Mouse (Mus musculus) left cerebral cortex, postnatal 14 days (tissue): ENCODE measurements around the gene Avpi1. TPM values are rescaled to one million over a fixed set of nuclear protein-coding genes. Genes with fewer than 3 reads are reported as not detected.
"Not testable (repeated sequence)": the region's sequence is repeated elsewhere in the genome, so short reads cannot be mapped to it uniquely, and the experiment has no call there.

Experiments used
- DNase-seq, 2 experiments: peaks; one replicate each; pipeline ENCODE4 v3.0.0; 2021 to 2022; ENCODE audit warnings: low spot score in 2 of 2, mixed read lengths in 1 of 2
- intact Hi-C: fragments of 180-260 bp; cut with DNase I; formaldehyde crosslinking; loops from one replicate; pipeline ENCODE4 v1.15.1; 2025
- total RNA-seq, 2 experiments: library from RNA; stranded (reverse); gene quantifications; 2 replicates each; pipeline ENCODE4 v1.2.3; 2021

The Avpi1 gene
- total RNA-seq, 2 experiments from 2014 or later = 28.8 to 29.0 TPM

DNA sequence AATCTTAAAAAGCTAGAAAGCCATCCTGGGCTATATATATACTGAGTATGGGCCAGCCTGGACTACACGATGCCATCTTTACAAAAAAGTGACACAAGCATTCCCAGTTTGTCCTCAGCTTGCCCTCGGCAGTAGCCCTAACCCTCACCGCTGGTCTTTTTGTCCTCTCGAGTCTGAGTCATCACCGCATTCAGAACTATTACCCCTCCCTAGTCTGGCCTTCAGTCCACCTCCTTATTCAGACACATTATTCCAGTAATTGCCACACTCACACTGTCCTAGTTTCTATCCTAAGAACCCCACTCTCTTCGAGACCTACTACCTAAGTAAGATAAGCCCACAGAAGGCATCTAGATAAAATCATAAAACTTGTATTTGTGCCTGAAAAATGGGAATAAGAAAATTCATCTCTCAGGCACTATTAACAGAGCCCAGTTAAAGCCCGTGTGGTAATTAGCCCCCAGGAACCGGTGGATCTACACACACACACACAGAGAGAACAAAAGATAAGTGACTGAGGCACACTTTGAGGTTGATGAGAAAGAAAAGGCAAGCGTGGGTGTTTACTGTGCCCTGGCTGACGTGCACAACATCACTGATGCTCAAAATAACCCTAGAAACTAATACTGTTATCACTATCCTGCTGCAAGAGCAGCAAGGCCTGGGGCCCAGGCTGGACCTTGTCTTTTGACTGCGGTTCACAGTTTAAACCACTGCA, 3.2 kb downstream of the Avpi1 start:
- no peak for DNase-seq
- intact Hi-C loops = no loop called here

DNA sequence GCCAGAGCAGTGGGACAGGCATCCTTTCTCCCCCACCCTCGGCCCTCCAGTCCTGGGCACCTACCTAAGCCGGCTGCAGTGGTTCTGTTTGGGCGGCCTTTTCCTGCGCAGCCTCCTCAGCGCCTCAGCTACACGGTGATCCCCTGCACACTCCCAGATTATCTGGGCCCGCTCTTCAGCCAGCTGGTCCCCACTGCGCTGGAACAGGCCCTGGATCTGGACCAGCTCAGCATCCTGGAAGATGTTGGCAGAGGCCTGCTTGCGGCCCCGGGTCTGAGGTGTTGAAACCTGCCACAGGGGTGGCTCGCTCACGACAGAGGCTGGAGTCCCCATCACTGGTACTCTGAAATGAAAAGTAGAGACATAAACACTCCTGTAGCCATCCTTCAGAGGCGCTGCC, 4.2 kb downstream of the Avpi1 start:
- no peak for DNase-seq
- intact Hi-C loops = no loop called here

DNA sequence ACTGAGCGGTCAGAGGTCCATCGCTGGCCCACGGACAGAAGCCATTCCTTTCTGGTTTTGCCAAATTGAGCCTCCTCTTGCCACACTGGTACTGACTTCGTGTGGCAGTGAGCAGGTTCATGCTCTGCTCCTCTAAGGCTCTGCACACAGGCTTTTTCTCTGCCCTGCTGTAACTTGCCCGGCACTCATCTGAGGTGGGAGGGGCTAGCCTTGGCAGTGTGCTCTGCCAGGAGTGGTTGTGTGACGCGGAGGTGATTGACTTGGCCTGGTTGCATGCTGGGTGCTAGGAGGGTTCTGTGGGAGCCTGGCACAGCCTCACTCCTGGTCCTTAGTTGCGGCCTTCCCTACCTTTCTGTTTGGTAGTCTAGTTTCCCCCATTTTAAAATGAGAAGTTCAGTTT, 8.4 kb downstream of the Avpi1 start:
- no peak for DNase-seq
- intact Hi-C loops = no loop called here

DNA sequence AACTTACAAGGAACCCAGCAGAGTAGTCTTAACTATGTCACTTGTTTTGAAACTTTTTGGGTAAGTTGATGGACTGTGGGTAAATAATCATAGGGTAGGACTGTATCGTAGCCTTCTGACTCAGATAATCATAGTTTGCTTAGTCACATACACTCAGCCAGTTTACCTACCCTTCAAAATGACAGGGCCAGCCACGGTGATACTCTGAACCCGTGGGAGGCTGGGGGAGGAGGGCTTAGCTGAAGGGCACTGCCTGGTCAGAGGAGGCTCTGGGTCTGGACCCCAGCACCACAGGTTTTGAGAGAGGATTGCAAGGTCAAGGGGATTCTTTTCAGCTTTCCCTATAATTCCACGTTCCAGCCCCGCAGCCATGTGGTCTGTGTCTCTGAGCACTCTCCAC, 10.3 kb downstream of the Avpi1 start:
- intact Hi-C loops = no loop called here
- DNase-seq = no peak

DNA sequence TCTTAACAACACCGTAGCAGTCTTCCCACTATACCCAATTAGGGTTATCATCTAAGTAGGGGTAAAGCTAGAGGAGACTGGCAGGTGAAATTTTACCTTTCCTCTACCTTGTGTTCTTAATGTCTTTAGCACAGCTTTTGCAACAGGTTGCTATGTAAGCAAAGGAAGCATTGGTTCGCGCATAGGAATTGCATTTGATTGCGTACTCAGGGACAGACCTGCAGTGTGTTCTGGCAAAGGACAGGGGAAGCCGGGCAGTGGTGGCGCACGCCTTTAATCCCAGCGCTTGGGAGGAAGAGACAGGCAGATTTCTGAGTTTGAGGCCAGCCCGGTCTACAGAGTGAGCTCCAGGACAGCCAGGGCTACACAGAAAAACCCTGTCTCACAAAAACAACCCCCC, 10.7 kb downstream of the Avpi1 start:
- intact Hi-C loops = no loop called here
- no peak for DNase-seq

DNA sequence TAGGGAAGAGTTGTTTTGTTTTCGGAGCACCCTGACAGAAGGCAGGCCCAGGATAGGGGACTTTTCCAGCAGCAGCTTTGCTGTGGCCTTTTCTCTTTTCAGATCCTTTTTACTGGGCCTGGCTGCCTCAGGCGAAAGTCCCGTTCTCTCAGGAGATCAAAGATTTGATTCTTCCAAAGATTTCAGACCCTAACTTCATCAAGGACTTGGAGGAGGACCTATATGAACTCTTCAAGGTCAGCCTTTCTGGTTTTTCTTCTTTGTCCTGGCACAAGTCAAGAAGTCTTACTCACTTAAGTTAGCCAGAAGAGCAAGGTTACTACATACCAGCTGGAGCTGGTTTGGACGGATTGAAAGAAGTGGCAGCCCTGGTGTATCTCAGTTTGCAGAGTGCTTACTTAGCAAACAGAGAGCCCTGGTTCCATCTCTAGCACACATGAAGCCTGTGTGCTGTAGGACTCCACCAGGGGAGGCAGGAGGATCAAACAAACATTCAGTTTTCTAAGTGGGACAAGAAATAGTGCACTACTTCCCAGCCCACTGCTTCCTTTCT, 13.0 kb downstream of the Avpi1 start:
- intact Hi-C loops = no loop called here

DNA sequence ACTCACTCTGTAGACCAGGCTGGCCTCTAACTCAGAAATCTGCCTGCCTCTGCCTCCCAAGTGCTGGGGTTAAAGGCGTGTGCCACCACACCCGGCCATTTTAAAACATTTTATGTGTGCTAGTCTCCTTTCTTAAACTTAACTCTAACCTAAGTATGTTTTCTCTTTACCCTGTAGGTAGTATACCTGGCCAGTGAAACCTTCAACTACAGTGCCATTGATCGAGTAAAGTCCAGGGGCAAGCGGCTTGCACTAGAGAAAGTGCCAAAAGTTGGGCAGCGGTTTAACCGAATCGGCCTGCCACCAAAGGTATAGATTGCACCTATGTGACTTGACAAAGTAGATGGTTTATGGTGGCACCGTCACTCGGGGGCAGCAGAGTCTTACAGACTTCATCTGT, 24.2 kb downstream of the Avpi1 start:
- DNase-seq = no peak
- intact Hi-C loops = no loop called here

More for the DNA sequence above, 13.0 kb downstream of the Avpi1 start:
- DNase-seq = no peak

DNA sequence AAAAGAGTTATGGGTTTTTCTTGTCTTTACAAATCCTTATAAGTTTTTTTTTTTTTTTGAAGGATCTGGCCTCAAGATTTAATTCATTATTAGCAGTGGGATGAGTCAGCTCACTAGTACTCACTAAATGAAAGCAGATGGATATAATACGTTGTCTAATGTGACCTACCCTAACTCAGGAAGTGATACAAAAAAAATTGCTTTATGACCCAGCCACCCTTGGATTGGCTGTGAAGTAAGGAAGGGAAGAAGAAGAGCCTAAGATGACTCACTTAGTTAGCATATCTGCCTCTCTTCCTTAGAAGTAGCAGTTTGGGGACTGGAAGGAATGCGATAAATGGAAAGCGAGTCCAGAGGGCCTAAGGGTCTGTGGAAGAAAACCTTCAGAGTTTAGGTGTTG, 29.5 kb downstream of the Avpi1 start:
- DNase-seq = no peak
- intact Hi-C loops = no loop called here

DNA sequence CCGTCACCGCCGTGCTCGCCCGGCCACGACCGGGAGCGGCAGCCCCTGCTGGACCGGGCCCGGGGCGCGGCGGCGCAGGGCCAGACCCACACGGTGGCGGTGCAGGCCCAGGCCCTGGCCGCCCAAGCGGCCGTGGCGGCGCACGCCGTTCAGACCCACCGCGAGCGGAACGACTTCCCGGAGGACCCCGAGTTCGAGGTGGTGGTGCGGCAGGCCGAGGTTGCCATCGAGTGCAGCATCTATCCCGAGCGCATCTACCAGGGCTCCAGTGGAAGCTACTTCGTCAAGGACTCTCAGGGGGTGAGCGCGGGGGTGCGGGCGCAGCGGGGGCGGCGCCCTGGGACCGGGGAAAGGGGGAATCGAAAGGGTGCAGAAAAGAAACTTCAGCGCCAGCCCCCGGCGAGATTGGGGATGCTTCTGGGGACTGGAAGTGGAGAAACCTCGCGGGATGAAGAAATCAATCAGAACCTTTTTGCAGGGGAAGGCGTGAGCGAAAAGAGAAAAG, 38.2 kb downstream of the Avpi1 start:
- intact Hi-C loops = loop anchor here (2.0 to 5.0 kb wide), 2 partner anchors 38 to 77 kb away; partner anchors contain the start of gene Avpi1
- DNase-seq = peak; percentile 24 to 26

DNA sequence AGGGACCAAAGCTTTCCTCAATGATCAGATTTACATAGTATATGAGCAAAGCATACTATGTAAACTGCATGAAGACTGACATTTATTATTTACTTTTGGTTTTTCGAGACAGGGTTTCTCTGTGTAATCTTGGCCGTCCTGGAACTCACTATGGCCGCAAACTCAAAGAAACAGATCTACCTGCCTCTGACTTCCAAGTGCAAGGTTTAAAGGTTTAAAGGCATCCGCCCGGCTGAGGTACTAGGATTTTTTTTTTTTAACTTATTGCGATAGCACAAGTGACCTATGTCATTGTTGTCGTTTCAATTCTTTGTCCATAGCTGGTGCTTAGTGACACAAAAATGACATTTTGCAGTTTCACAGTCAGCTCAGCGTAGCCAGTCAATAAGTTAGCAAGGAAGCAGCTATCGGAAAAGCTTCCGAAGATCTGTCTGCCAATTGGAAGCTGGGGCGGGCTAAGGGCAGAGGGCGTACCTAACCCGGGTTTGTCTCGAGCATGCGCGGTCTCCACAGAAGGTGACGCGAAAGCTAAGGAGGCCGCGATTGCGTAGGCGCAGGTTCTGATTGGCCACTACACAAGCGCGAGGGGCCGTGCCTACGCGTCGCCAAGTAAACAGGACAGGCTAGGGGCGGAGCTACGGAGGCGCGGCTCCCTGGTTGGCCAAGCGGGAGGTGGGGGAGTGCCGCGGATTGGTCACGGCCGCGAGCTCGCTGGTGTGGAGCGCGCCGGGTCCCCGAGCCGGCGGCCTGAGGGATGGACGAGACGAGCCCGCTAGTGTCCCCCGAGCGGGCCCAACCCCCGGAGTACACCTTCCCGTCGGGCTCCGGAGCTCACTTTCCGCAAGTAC, 38.9 kb downstream of the Avpi1 start, which contains the start of gene Pi4k2a:
Pi4k2a (plus strand) TSS at position 723 of the 848 bp plus-strand sequence.
- intact Hi-C loops = loop anchor here (2.0 to 5.0 kb wide), 2 partner anchors 39 to 77 kb away; partner anchors contain the start of gene Avpi1
- peak; percentile 99 to 100 for DNase-seq

DNA sequence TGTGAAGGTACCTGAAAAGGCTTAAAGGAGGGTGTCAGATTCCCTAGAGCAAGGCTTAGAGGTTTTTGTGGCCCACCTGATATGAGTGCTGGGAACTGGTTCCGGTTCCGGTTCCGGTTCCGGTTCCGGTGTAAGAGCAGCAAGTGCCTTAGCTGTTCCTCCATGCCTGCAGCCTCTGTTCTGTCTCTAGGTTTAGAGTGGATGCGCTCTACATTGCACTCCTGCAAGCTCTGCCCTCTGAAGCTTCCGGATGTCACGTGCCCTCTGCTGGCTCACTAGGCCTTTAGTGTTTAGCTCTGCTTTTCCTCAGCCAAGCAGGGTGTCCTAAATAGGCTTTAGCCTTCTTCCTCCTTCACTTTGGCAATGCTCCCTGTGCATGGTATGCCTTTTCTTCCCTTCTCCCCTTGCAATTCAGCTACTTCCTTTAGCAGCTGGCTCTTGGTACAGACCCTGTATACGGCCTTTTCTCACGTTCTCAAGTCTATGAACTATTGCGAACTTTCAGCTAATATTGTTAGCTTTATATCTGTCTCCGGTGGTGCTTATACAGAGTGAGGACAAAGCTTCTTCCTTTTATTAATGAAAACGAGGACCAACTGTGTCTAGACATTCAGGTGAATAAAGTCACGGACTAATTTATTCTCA, 39.6 kb downstream of the Avpi1 start:
- DNase-seq = peak; percentile 46 to 66
- intact Hi-C loops = no loop called here

DNA sequence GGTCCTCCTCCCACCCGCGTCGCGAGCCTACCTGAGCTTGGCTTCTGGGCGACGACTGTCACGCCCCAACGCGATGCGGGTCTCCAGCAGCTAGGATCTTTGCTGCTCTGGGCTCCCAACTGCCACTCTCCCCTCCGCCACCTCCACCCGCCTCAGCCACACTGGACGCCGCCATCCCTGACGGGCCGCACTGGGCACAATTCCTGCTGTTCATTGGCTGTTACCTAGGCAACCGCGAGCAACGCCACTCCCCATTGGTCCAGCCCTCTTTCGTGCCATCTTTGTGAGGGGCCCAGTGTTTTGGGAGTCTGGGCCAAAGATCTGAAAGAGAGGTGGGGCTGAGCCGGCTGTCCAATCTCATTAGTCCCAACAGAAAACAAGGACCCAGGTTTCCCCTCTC, 42.7 kb downstream of the Avpi1 start, which contains the start of gene Morn4:
Morn4 (minus strand) TSS at position 192 of the 400 bp plus-strand sequence.
- intact Hi-C loops = no loop called here
- peak; percentile 94 to 95 for DNase-seq

DNA sequence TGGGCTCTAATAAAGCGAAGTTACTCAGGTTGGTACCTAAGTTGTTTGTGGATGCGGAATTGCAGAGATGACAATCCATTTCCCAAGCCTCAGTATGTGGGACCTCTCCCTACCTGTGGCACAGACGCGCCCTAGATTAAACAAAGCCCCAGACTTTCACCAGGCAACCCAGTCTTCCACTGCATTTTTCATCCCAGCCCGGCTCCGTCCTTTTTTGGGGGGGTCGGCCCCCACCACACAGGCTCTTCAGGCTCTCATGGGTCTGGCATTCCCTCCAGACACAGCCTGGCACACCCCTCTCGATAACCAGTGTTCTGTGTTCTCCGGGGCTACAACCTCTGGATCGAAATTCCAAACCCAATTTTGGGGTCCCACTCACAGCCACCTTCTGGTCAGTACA, 43.2 kb downstream of the Avpi1 start:
- intact Hi-C loops = no loop called here
- peak in 1 of 2 experiments; percentile 13 for DNase-seq

DNA sequence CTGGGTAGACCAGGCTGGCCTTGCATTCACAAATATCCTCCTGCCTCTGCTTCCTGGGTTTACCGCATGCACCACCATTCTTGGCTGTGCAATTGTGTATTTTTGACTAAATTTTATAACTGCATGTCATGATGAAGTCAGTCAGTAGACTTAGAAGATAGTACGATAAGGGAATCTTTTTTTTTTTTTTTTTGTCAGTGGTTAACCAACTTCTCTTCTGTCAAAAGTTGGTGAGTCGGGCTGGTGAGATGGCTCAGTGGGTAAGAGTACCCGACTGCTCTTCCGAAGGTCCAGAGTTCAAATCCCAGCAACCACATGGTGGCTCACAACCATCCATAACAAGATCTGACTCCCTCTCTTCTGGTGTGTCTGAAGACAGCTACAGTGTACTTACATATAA, 47.2 kb downstream of the Avpi1 start:
- DNase-seq, intact Hi-C loops: not testable (repeated sequence)

DNA sequence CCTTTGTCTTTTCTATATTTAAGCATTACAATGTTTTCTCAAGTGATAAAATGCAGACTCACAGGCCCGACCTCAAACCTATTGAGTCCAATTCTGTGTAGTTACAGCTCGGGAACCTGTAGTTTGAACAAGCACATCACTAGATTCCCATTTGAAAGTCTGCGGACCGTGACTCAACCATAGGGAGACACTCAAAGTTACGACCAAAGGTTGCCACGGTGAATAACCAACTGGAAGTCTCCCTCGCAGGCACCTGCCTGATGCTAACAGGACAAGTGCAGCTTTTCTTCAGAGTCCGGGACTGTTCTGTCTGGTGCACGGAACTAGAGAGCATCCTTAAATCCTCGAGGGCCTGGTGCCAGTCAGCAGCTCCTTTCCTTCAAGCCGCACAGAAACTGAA, 48.4 kb downstream of the Avpi1 start:
- intact Hi-C loops = no loop called here

DNA sequence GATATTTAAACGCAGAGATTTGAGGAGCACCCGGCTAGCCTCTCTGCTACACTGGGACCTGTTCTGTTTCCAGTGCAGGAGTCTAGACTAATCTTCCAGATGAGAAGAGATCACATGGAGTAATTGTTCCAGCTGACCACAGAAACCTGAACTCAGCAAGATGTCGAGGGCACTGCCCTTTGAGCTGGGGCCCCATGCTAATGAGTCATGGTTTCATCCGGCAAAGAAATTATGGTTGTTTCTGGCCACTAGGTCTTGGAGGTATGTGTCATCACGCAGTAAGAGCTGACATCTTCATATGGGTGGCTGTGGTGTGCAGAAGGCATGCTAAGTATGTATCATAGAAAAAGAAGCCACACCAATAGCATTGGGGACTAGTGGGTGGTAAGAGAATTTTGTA, 48.9 kb downstream of the Avpi1 start:
- intact Hi-C loops = no loop called here
- no peak for DNase-seq

More for the DNA sequence above, 48.4 kb downstream of the Avpi1 start:
- no peak for DNase-seq

DNA sequence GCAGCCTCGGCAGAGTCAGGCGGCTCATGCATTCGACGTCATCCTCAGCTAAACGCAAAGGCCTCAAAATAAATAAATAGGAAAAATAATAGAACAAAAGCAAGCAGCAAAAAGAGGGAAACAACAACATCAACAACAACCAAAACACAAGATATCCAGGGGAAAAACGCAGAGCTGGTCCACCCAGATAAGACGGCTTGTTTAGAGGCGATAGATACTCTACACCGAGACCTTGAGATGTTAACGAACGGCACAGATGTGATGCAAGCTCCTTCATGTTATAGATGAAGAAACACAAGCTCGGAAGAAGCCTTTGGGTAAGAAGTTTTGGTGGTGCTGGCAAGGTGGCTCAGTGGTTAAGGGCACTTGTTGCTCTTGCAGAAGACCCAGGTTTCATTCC, 49.9 kb downstream of the Avpi1 start:
- DNase-seq = no peak
- intact Hi-C loops = no loop called here

DNA sequence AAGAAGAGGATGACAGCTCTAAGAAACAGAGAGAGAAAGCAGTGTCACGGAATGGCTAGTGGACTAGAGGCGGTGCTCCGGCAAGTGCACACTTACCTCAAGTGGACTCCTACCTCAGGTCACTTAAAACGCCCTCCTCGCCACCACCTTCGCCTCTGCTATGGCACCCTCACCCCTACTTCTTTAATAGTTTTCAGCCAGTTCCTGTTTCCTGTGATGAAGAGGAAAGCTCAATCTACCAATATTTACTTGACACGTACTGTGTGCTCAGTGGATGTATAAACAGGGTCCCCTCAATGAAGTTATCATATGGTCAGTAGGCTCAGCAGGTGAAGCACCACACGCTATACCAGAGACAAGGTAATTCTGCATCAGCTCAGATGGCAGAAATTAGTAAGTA, 50.3 kb downstream of the Avpi1 start:
- intact Hi-C loops = no loop called here
- DNase-seq = no peak

DNA sequence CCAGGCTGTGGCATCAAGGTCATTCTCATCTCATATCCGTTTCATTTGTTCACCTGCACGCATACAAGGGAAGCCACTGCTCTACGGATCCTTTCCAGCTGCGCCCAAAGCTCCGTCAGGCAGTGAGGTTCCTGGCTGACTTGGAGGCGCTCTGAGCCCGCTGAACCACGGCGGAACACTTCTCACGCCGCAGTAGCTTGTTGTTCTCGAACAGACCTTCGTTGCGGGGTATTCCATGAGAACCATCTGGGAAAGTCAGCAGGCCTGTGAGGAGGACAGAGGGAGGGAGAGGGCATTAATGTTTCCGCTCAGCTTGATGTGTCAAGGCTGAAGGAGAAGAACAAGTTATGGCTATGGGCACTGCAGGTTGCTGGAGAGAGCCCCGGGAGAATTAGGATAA, 52.9 kb downstream of the Avpi1 start:
- DNase-seq = no peak
- intact Hi-C loops = no loop called here

DNA sequence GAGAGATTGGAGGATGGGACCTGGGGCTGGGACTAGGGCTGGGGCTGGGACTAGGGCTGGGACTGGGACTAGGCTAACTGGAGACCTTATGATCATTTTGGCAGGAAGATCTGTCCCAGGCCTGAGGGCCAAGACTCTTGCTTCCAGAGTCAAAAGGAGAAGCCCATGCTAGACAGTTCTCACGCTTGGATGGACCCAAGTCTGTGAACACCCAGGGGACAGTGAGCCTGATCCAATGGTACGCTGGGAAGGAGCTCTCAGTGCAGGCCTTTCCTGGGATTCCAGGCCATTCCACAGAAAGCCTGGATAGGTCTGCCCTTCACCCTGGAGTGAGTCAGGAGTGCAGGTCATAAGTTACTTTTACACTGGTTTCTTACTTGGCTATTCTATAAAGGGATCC, 53.8 kb downstream of the Avpi1 start:
- intact Hi-C loops = no loop called here
- no peak for DNase-seq
